ENCODE assay signal across 8 mouse cellular contexts in the genomic region with DNA sequence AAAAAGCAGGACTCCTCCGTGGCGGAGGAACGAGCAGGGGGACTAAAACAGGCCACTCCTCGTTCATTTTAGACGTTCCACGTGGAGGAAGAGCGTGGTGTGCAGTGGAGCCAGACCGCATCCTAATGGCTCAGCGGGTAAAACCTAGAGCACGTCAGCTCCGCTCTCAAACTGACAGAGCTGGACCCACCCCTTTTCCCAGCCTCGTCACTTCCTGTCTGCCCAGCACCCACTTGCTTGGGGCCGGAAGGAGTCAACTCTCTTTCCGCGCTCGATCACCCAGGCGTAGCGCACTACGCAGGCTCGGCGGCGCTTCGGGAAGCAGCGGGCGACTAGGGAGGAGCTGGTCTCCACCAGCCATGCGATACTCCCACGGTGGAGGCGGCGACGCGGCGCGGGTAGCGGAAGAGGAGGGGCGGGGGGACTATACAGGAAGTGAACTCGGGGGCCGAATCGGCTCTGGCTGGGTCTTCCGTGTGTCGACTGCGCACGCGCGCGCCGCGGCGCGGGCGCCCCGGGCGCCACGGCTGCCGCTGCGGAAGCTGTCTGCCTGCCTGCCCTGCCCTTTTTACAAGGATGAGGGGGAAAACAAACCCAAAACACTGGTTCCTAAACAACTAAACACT. TPM values are rescaled to one million over a fixed set of nuclear protein-coding genes. Genes with fewer than 3 reads are reported as not detected.
A peak's percentile ranks its signal among the peaks of the same experiment; 100 is the strongest.
DNase-seq lines count a peak whose midpoint lies in the region; ATAC-seq and TF ChIP-seq lines count a peak whose summit lies in the region.

No protein-coding gene starts in this region.

- no peaks in the 10 kb centered on the region for H3K9me3 ChIP-seq in forebrain, embryonic 14.5 days (replicated peaks; ENCODE audit: control insufficient read depth, low read length)

- H3K27me3 ChIP-seq in forebrain, embryonic 14.5 days (replicated peaks; ENCODE audit: control insufficient read depth, insufficient read depth, low read length): peaks cover 10% of the 10 kb centered on the region; the same call in 1 of the 2 replicates

- H3K4me1 ChIP-seq in forebrain, embryonic 14.5 days (ENCODE audit: control insufficient read depth, insufficient read depth, low read length): peaks cover 2% of the 10 kb centered on the region; the same call in 1 of the 2 replicates
- H3K4me1 ChIP-seq in lung, adult 2 months (ENCODE audit: control insufficient read depth, insufficient read depth, low read length): no peaks in the 10 kb centered on the region

- DNase-seq in ES-CJ7 (ENCODE audit: low read depth, low spot score): peak; percentile 94
- DNase-seq in cerebellum, adult 11 months: peak; percentile 95
- DNase-seq in forebrain, embryonic 14.5 days (ENCODE audit: low spot score): peak; percentile 96
- DNase-seq in heart, postnatal 25 days (ENCODE audit: low spot score): peak; percentile 93
- peak; percentile 91 to 96 for DNase-seq in layer of hippocampus, adult 18-20 months (ENCODE audit: low spot score in 2 of 2)
- peak; percentile 85 for DNase-seq in lung, adult 2 months
- DNase-seq in thymus, adult 18-20 months: peak; percentile 81 to 95

- 2% methylated on average over 55 of the region's 55 CpGs for WGBS in forebrain, embryonic 14.5 days
- under 1% methylated on average over 55 of the region's 55 CpGs for WGBS in lung, adult 2 months

- peak overlapping the region; percentile 56; the same call in 1 of the 2 replicates for H3K9ac ChIP-seq in forebrain, embryonic 14.5 days (ENCODE audit: low read length)

- intact Hi-C loops in heart, postnatal 25 days (cut with DNase I): loop anchor here (2.0 kb wide), 1 partner anchor 55 kb away; the partner anchor contains the start of gene Zfx

- no peak for TF ChIP-seq CTCF in lung, adult 2 months (IDR thresholded peaks at IDR 0.05; ENCODE audit: insufficient read depth, low read length)

- ATAC-seq in forebrain, embryonic 14.5 days: peak; percentile 99
- peak; percentile 99 for ATAC-seq in neutrophil, adult 5-6 weeks (ENCODE audit: extremely low read depth, insufficient number of reproducible peaks, low FRiP score, poor library complexity, severe bottlenecking)

- H3K4me3 ChIP-seq in forebrain, embryonic 14.5 days (ENCODE audit: low read depth, low read length): peak overlapping the region; percentile 43
- peak overlapping the region; percentile 85 for H3K4me3 ChIP-seq in lung, adult 2 months (replicated peaks; ENCODE audit: extremely low read depth, low read depth, low read length)

- H3K27ac ChIP-seq in forebrain, embryonic 14.5 days (ENCODE audit: low read depth, low read length): peak overlapping the region; percentile 94

- no peaks in the 10 kb centered on the region for H3K36me3 ChIP-seq in forebrain, embryonic 14.5 days (ENCODE audit: control insufficient read depth, insufficient read depth, low read length)

- peak; percentile 84; the same call in 1 of the 2 replicates for TF ChIP-seq POLR2A in lung, adult 2 months (IDR thresholded peaks at IDR 0.05; ENCODE audit: borderline replicate concordance, extremely low read depth, low read depth, low read length)

- peak overlapping the region; percentile 48 for H3K4me2 ChIP-seq in forebrain, embryonic 14.5 days (ENCODE audit: low read length)

RNA-seq across cellular contexts. Expression of gene Eif2s3x, which starts 34.8 kb away (rescaled TPM):
- 94.9 and 100 TPM in 2 replicates for polyA plus RNA-seq in forebrain, embryonic 14.5 days (2014; fragmentation: Nextera tagmentation; extraction: Ambion mirVana)
- 100 to 1,000 TPM in 1 of 2 experiments, 10 to 100 TPM in 1; 90.8 to 166 TPM for total RNA-seq in heart, postnatal 25 days (2021)
- 100 to 1,000 TPM; 120 to 235 TPM for total RNA-seq in layer of hippocampus, adult 18-20 months (2021)
- 22.1 and 32.8 TPM in 2 replicates for polyA plus RNA-seq in lung, adult 2 months (2012; rRNA removed)
- 69.7 and 81.2 TPM in 2 replicates for total RNA-seq in neutrophil, adult 5-6 weeks (2017)

RNA-seq across cellular contexts. Expression of gene Zfx, which starts 54.3 kb away (rescaled TPM):
- 26.0 and 38.8 TPM in 2 replicates for polyA plus RNA-seq in forebrain, embryonic 14.5 days (2014; fragmentation: Nextera tagmentation; extraction: Ambion mirVana)
- total RNA-seq in heart, postnatal 25 days (2021): 10 to 100 TPM; 21.5 to 25.9 TPM
- total RNA-seq in layer of hippocampus, adult 18-20 months (2021): 10 to 100 TPM; 34.1 to 36.4 TPM
- 3.7 and 7.2 TPM in 2 replicates for polyA plus RNA-seq in lung, adult 2 months (2012; rRNA removed)
- 40.6 and 44.2 TPM in 2 replicates for total RNA-seq in neutrophil, adult 5-6 weeks (2017)

RNA-seq across cellular contexts. Expression of gene Klhl15, which starts 56.6 kb away (rescaled TPM):
- polyA plus RNA-seq in forebrain, embryonic 14.5 days (2014; fragmentation: Nextera tagmentation; extraction: Ambion mirVana): 8.9 and 11.5 TPM in 2 replicates
- 1 to 10 TPM; 6.5 to 8.0 TPM for total RNA-seq in heart, postnatal 25 days (2021)
- total RNA-seq in layer of hippocampus, adult 18-20 months (2021): 10 to 100 TPM; 27.1 to 29.2 TPM
- 5.6 and 9.1 TPM in 2 replicates for polyA plus RNA-seq in lung, adult 2 months (2012; rRNA removed)
- 10.1 and 13.3 TPM in 2 replicates for total RNA-seq in neutrophil, adult 5-6 weeks (2017)

Comparison
In these comparisons a context has a peak if more than half of its experiments do, and no peak if none do; other contexts are left out.
1. Peak in every context shown above with its lines: DNase-seq, ATAC-seq, H3K4me3 ChIP-seq and H3K27ac ChIP-seq.